Mouse (Mus musculus): ENCODE measurements around the gene Ubxn2a. TPM values are rescaled to one million over a fixed set of nuclear protein-coding genes. Genes with fewer than 3 reads are reported as not detected.

Gene Ubxn2a
- polyA plus RNA-seq, 1 experiment from 2014 or later = 28.4 TPM

DNA sequence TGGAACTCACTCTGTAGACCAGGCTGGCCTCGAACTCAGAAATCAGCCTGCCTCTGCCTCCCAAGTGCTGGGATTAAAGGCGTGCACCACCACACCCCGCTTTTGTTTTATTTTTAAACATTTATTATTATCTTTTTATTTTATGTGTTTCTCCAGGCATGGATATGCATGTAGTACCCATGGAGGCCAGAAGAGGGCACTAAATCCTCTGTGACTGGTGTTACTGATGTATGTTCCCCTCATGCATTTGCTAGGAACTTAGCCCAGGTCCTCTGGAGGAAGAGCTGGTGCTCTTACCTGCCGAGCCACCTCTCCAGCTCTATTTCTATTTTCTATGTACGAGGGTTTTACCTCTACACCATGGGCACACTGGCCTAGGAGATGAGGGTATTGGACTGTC is 51.3 kb downstream of the Ubxn2a start:
- Histone ChIP-seq H3K4me1 (peaks cover 3% of the 10 kb centered on the region; the same call in 1 of the 2 replicates), H3K27ac (no peak overlapping the region), H3K4me2 (no peak overlapping the region), H3K4me3 (replicated peaks) (no peak overlapping the region), H3K9me3 (replicated peaks) (0 out of 2 replicates have a peak, but pooled peaks cover 3% of the 10 kb centered on the region), H3K36me3 (peaks cover 33% of the 10 kb centered on the region), H3K9ac (no peak overlapping the region), H3K27me3 (no peaks in the 10 kb centered on the region)
- 97% methylated on average over 5 of the region's 5 CpGs for WGBS
- ATAC-seq (replicated peaks; ENCODE audit: low FRiP score) = no peak

DNA sequence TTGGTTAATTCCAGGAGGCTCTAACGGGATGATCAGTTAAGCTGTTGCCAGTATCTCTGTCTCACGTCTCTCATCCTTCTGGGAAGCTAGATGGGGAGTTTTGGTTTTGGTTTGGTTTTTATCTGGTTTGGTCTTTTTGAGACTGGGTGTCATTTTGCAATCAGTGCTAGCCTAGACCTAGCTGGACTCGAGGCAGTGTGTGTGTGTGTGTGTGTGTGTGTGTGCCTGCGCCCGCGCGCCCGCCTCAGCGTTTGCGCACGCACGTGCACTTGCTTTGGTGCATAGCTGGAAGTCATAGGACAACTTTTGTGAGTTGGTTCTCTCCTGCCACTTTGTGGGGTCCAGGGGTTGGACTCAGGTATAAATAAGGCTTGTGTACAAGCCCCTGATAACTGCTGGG is 63.8 kb downstream of the Ubxn2a start:
- peak overlapping the region; percentile 59 for H3K9ac ChIP-seq
- peak overlapping the region; percentile 81 for H3K4me3 ChIP-seq (replicated peaks)
- peaks cover 2% of the 10 kb centered on the region; the same call in 1 of the 2 replicates for H3K36me3 ChIP-seq
- peak; percentile 50 for ATAC-seq (replicated peaks; ENCODE audit: low FRiP score)
- peaks cover 24% of the 10 kb centered on the region; the same call in 1 of the 2 replicates for H3K27me3 ChIP-seq
- WGBS = under 1% methylated on average over 12 of the region's 12 CpGs
- H3K4me1 ChIP-seq = peaks cover 27% of the 10 kb centered on the region
- peak overlapping the region; percentile 70 for H3K27ac ChIP-seq
- H3K4me2 ChIP-seq = peak overlapping the region; percentile 74
- no peaks in the 10 kb centered on the region for H3K9me3 ChIP-seq (replicated peaks)

DNA sequence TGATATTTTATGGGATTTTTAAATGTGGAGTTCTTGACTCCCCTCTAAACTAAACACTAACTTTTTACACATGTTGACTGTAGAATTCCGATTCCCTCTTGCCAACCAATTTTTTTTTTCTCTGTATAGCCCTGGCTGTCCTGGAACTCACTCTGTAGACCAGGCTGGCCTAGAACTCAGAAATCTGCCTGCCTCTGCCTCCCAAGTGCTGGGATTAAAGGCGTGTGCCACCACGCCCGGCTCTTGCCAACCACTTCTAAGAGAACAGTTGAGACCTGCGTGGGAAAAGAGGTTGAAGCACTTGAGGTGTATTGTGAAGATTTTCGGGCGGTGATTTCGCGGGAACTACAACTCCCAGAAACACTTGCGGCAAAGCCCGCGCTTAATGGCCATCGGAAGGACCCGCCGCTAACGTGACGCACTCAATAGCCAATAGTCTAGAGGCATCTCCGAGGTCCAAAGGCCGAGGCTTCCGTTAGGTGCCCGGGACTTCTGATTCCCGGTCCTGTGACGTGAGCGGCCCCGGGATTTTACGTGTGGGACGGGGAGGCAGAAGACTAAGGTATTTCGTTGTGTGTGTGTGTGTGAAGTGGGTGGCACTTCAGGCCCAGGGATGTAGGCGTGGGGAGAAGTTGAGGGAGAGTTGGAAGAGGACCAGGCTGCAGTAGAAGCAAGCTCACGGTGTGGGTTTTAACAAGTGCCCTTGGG is 64.5 kb downstream of the Ubxn2a start, which contains the start of gene Wdcp:
Gene Wdcp, plus strand, starts transcription at position 414 of the 708 bp plus-strand sequence.
- Histone ChIP-seq H3K27ac (peak within 1 kb of the TSS; percentile 70), H3K9me3 (replicated peaks) (no peaks in the 10 kb centered on the region), H3K4me3 (replicated peaks) (peak within 1 kb of the TSS; percentile 81), H3K36me3 (no peaks in the 10 kb centered on the region), H3K27me3 (peaks cover 24% of the 10 kb centered on the region; the same call in 1 of the 2 replicates), H3K4me1 (peaks cover 27% of the 10 kb centered on the region), H3K9ac (peak within 1 kb of the TSS; percentile 59), H3K4me2 (peak within 1 kb of the TSS; percentile 98)
- ATAC-seq (replicated peaks; ENCODE audit: low FRiP score) = peak; percentile 92
- WGBS = under 1% methylated on average over 30 of the region's 30 CpGs

DNA sequence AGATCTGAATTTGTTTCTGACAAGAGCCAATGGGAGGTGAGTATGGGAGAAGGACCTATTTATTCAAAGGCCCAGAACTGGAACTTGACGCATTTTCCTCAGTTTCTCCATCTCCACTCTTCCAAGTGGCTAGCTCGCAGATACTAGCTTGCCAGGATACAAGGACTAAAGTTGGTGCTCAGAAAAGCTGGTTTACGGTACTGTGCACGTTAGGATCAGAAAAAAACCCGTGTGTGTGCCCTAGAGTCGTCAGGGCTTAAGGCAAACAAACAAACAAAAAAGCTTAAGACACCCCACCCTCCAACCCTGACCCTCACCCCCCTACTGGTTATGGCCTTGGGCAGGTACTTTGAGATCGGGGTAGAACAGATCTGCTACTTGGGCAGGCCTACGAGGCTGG is 65.0 kb downstream of the Ubxn2a start:
- no peaks in the 10 kb centered on the region for H3K9me3 ChIP-seq (replicated peaks)
- H3K4me1 ChIP-seq = peaks cover 27% of the 10 kb centered on the region
- no peak for ATAC-seq (replicated peaks; ENCODE audit: low FRiP score)
- 85% methylated on average over 8 of the region's 8 CpGs for WGBS
- no peaks in the 10 kb centered on the region for H3K36me3 ChIP-seq
- no peak overlapping the region for H3K9ac ChIP-seq
- no peak overlapping the region for H3K27ac ChIP-seq
- H3K4me3 ChIP-seq (replicated peaks) = no peak overlapping the region
- H3K27me3 ChIP-seq = peaks cover 24% of the 10 kb centered on the region; the same call in 1 of the 2 replicates
- H3K4me2 ChIP-seq = peak overlapping the region; percentile 98; the same call in 1 of the 2 replicates

DNA sequence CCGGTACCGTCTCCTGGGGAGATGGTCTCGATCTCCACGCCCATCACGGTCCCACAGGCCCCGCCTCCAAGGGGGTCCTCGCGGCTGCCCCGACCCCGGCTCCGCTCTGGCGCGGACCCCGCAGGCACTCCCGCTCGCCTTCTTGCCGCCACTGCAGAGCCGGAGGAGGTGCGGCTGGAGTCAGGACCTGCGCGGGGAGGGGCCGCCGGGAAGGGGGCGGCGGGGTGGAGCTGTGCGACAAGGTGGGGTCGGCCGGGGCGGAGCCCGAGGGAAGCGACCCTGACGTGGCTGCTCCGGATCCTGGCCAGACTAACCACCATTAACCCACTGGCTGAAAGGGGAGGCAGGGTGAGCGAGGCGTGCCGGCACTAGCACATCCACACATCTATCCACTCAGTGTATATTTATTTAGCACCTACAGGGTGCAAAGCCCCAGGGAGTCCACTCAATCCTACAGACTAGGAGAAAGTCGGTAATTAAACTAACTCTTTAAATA is 66.1 kb downstream of the Ubxn2a start, which contains the start of gene Fkbp1b:
Gene Fkbp1b, minus strand, starts transcription at position 200 of the 496 bp plus-strand sequence.
- Histone ChIP-seq H3K27ac (peak within 1 kb of the TSS; percentile 32; the same call in 1 of the 2 replicates), H3K4me3 (replicated peaks) (peak within 1 kb of the TSS; percentile 87), H3K4me2 (peak within 1 kb of the TSS; percentile 98), H3K9ac (peak within 1 kb of the TSS; percentile 78), H3K4me1 (peaks cover 27% of the 10 kb centered on the region), H3K9me3 (replicated peaks) (no peaks in the 10 kb centered on the region), H3K36me3 (no peaks in the 10 kb centered on the region), H3K27me3 (peaks cover 24% of the 10 kb centered on the region; the same call in 1 of the 2 replicates)
- under 1% methylated on average over 35 of the region's 37 CpGs for WGBS
- ATAC-seq (replicated peaks; ENCODE audit: low FRiP score) = peak; percentile 79

DNA sequence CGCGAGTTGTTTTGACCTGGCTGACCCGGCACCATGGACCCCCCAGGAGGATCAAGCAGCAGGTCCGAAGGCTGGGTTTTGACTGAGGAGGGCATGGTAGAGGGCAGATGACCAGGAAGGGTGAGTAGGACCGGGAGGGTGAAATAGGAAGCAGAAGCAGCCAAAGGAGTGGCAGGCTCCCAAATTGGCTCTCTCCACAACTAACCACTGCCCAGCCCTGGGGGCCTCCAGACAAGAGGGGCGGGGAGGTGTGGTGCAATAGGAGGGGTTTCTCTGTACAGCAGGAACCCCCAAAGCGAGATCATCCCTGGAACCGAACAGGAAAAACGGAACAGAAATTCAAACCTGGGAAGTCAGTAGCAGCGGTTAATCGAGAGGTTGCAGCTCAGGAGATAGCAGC is 66.8 kb downstream of the Ubxn2a start:
- Histone ChIP-seq H3K9ac (peak overlapping the region; percentile 78), H3K4me2 (peak overlapping the region; percentile 98), H3K4me3 (replicated peaks) (peak overlapping the region; percentile 87), H3K36me3 (no peaks in the 10 kb centered on the region), H3K9me3 (replicated peaks) (no peaks in the 10 kb centered on the region), H3K27ac (peak overlapping the region; percentile 32; the same call in 1 of the 2 replicates), H3K4me1 (peaks cover 27% of the 10 kb centered on the region), H3K27me3 (peaks cover 24% of the 10 kb centered on the region; the same call in 1 of the 2 replicates)
- no peak for ATAC-seq (replicated peaks; ENCODE audit: low FRiP score)
- 3% methylated on average over 11 of the region's 11 CpGs for WGBS

DNA sequence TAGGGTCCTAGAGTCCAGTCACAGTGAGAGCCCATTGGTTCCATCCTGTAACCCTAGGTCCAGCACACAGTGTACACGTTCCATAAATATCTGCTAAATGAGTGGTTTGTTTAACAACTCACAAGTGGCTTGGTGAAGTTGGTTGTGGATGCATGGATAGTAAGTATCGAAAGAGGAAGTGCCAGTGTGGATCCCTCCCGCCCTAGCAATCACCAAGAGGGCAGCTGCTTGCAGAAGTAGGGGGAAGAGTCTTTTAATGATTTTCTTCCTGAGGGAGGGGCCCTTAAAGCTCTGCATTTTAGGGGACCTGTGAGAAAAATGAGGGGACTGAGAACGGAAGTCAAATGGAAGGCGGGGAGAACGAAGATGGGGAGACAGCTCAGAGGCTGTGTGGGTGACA is 67.5 kb downstream of the Ubxn2a start:
- Histone ChIP-seq H3K9me3 (replicated peaks) (no peaks in the 10 kb centered on the region), H3K9ac (no peak overlapping the region), H3K27me3 (peaks cover 24% of the 10 kb centered on the region; the same call in 1 of the 2 replicates), H3K4me1 (peaks cover 27% of the 10 kb centered on the region), H3K27ac (no peak overlapping the region), H3K4me2 (no peak overlapping the region; the same call in 1 of the 2 replicates), H3K4me3 (replicated peaks) (peak overlapping the region; percentile 87), H3K36me3 (no peaks in the 10 kb centered on the region)
- 57% methylated on average over 6 of the region's 6 CpGs for WGBS
- ATAC-seq (replicated peaks; ENCODE audit: low FRiP score) = no peak

DNA sequence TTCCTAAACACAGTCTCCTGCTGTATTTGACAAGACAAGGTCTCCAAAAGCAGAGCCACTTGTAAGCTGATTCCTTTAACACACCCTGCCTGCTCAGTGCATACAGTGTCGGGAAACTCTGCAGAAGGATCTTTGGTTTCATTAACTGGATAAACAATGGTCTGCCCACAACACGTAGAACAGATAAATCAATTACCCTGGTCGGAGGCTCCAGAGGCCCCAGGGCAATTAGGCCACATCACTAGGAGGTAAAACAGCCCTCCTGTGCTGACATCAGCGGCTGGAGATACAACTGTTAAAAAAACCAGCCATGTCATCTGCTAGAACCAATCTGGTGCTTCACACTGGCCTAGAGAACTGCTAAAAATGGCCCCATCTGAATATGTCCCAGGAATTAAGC is 70.5 kb downstream of the Ubxn2a start:
- no peak overlapping the region for H3K4me3 ChIP-seq (replicated peaks)
- H3K9ac ChIP-seq = no peak overlapping the region
- 14% methylated on average over 4 of the region's 4 CpGs for WGBS
- no peak overlapping the region for H3K27ac ChIP-seq
- H3K4me2 ChIP-seq = no peak overlapping the region
- peaks cover 22% of the 10 kb centered on the region; the same call in 1 of the 2 replicates for H3K27me3 ChIP-seq
- peaks cover 7% of the 10 kb centered on the region for H3K36me3 ChIP-seq
- peaks cover 18% of the 10 kb centered on the region for H3K4me1 ChIP-seq
- ATAC-seq (replicated peaks; ENCODE audit: low FRiP score) = no peak
- H3K9me3 ChIP-seq (replicated peaks) = no peaks in the 10 kb centered on the region

Other genes with a start within 250 kb of the Ubxn2a start
- 0.10 and 0.15 TPM in 2 replicates for gene Fam228a, start 169.3 kb downstream of the Ubxn2a start, polyA plus RNA-seq (2015; fragmentation: Nextera tagmentation; extraction: Ambion mirVana)
- 2.5 and 3.5 TPM in 2 replicates for gene Pfn4, start 138.7 kb downstream of the Ubxn2a start, polyA plus RNA-seq (2015; fragmentation: Nextera tagmentation; extraction: Ambion mirVana)
- gene Fam228b, start 138.4 kb downstream of the Ubxn2a start, polyA plus RNA-seq (2015; fragmentation: Nextera tagmentation; extraction: Ambion mirVana) = 1.5 and 4.5 TPM in 2 replicates
- 207 and 229 TPM in 2 replicates for gene Sf3b6, start 90.2 kb downstream of the Ubxn2a start, polyA plus RNA-seq (2015; fragmentation: Nextera tagmentation; extraction: Ambion mirVana)
- gene Fkbp1b, start 66.1 kb downstream of the Ubxn2a start, polyA plus RNA-seq (2015; fragmentation: Nextera tagmentation; extraction: Ambion mirVana) = 8.9 and 9.0 TPM in 2 replicates
- gene Wdcp, start 64.4 kb downstream of the Ubxn2a start, polyA plus RNA-seq (2015; fragmentation: Nextera tagmentation; extraction: Ambion mirVana) = 19.4 and 19.5 TPM in 2 replicates
- 1.3 TPM in 2 replicates for gene Mfsd2b, start 33.3 kb downstream of the Ubxn2a start, polyA plus RNA-seq (2015; fragmentation: Nextera tagmentation; extraction: Ambion mirVana)
- 10.5 and 10.8 TPM in 2 replicates for gene Atad2b, start 9.6 kb upstream of the Ubxn2a start, polyA plus RNA-seq (2015; fragmentation: Nextera tagmentation; extraction: Ambion mirVana)